Mouse (Mus musculus): ENCODE measurements at regions not wholly inside any gene's neighbourhood (a gene's known extent, or its start where the extent isn't known, plus 50 kb on each side); places are given as distances from the start of the nearest gene placed in this dataset.
A peak's percentile ranks its signal among the peaks of the same experiment; 100 is the strongest.

- TF ChIP-seq EP300 (IDR thresholded peaks at IDR 0.05; ENCODE audit: low read depth) (peak; percentile 45), CTCF (IDR thresholded peaks at IDR 0.05; ENCODE audit: low read depth) (no peak)
These were observed 78.1 kb upstream of the Atg10 start for GRCm38 (mm10) chr13:91301849-91302248.

Data from liver, embryonic 14.5 days (tissue).